Mouse (Mus musculus) MEL (cell line): ENCODE data around the gene 1700018F24Rik. TPM values are rescaled to one million over a fixed set of nuclear protein-coding genes. Genes with fewer than 3 reads are reported as not detected.

Source experiments
- DNase-seq: peaks from one replicate; pipeline ENCODE4 v3.0.0; 2011; ENCODE audit warnings: low read depth, low spot score
- H3K27ac ChIP-seq: 2 replicates; pipeline ENCODE4 v1.5.1; 2012; ENCODE audit warnings: low read depth, mild to moderate bottlenecking, control low read depth, low read length, moderate library complexity; ENCODE audit not compliant: control insufficient read depth
- H3K27me3 ChIP-seq, 2 experiments: fragments of 150-350 bp in 1 of 2; sonication (generic) in 1 of 2; 2 replicates each; pipeline ENCODE4 v1.6.1; 2012; ENCODE audit warnings: low read length in 2 of 2, mild to moderate bottlenecking in 2 of 2, improper control_type of control experiment in 1 of 2, moderate library complexity in 1 of 2; ENCODE audit not compliant: insufficient read depth in 2 of 2, control insufficient read depth in 1 of 2
- H3K36me3 ChIP-seq, 2 experiments: 2 replicates each; pipeline ENCODE4 v1.6.1; 2012 to 2014; ENCODE audit warnings: low read length in 2 of 2, improper control_type of control experiment in 1 of 2, inconsistent platforms in 1 of 2, mild to moderate bottlenecking in 1 of 2; ENCODE audit not compliant: insufficient read depth in 2 of 2, control insufficient read depth in 1 of 2
- H3K4me1 ChIP-seq, 2 experiments: fragments of 150-350 bp in 1 of 2; sonication (generic) in 1 of 2; 2 replicates each; pipeline ENCODE4 v1.6.1; 2012; ENCODE audit warnings: low read length in 2 of 2, improper control_type of control experiment in 1 of 2, mild to moderate bottlenecking in 1 of 2; ENCODE audit not compliant: insufficient read depth in 2 of 2, control insufficient read depth in 1 of 2
- H3K4me3 ChIP-seq, 2 experiments: fragments of 150-350 bp in 1 of 2; sonication (generic) in 1 of 2; 2 replicates each; pipeline ENCODE4 v1.5.1; 2012; ENCODE audit warnings: low read depth in 2 of 2, low read length in 2 of 2, mild to moderate bottlenecking in 2 of 2, moderate library complexity in 2 of 2, control low read depth in 1 of 2, improper control_type of control experiment in 1 of 2; ENCODE audit not compliant: control insufficient read depth in 1 of 2, insufficient read depth in 1 of 2
- H3K79me2 ChIP-seq: 2 replicates; pipeline ENCODE4 v1.6.1; 2012; ENCODE audit warnings: mild to moderate bottlenecking, low read length, moderate library complexity; ENCODE audit not compliant: control insufficient read depth, poor library complexity, insufficient read depth
- H3K9ac ChIP-seq: 2 replicates; pipeline ENCODE4 v1.6.1; 2012; ENCODE audit warnings: low read depth, mild to moderate bottlenecking, control low read depth, low read length, moderate library complexity; ENCODE audit not compliant: control insufficient read depth, poor library complexity, severe bottlenecking
- H3K9me3 ChIP-seq: fragments of 150-350 bp; sonication (generic); replicated peaks from 2 replicates; pipeline ENCODE4 v1.6.1; 2012; ENCODE audit warnings: mild to moderate bottlenecking, low read length, improper control_type of control experiment, moderate library complexity; ENCODE audit not compliant: insufficient read depth
- BHLHE40 ChIP-seq: IDR thresholded peaks from 2 replicates; pipeline ENCODE4 v1.6.1; 2012; ENCODE audit warnings: low read depth, mild to moderate bottlenecking, inconsistent platforms, low read length, improper control_type of control experiment, borderline replicate concordance
- CHD2 ChIP-seq: IDR thresholded peaks from 2 replicates; pipeline ENCODE4 v1.6.1; 2011; ENCODE audit warnings: low read length, improper control_type of control experiment
- CTCF ChIP-seq, 3 experiments: IDR thresholded peaks in 2 of 3; conservative IDR thresholded peaks in 1 of 3; 2 replicates each; pipeline ENCODE4 v1.5.1; 2011 to 2012; ENCODE audit warnings: low read length in 3 of 3, low read depth in 2 of 3, mild to moderate bottlenecking in 2 of 3, improper control_type of control experiment in 1 of 3, inconsistent platforms in 1 of 3, mixed read lengths in 1 of 3, moderate library complexity in 1 of 3; ENCODE audit not compliant: control insufficient read depth in 1 of 3, insufficient read depth in 1 of 3, poor library complexity in 1 of 3, severe bottlenecking in 1 of 3
- E2F4 ChIP-seq: IDR thresholded peaks from 2 replicates; pipeline ENCODE4 v1.6.1; 2011; ENCODE audit warnings: low read depth, low read length, improper control_type of control experiment, borderline replicate concordance
- EP300 ChIP-seq, 2 experiments: IDR thresholded peaks; 2 replicates each; pipeline ENCODE4 v1.6.1; 2011; ENCODE audit warnings: improper control_type of control experiment in 2 of 2, low read length in 2 of 2, low read depth in 1 of 2, mild to moderate bottlenecking in 1 of 2
- ETS1 ChIP-seq: IDR thresholded peaks from 2 replicates; pipeline ENCODE4 v1.6.1; 2012; ENCODE audit warnings: low read depth, mild to moderate bottlenecking, inconsistent platforms, low read length, improper control_type of control experiment, moderate library complexity
- GABPA ChIP-seq: IDR thresholded peaks from 2 replicates; pipeline ENCODE4 v1.6.1; 2012; ENCODE audit warnings: low read depth, mild to moderate bottlenecking, inconsistent platforms, low read length, improper control_type of control experiment, moderate library complexity
- JUND ChIP-seq: IDR thresholded peaks from 2 replicates; pipeline ENCODE4 v1.6.1; 2011; ENCODE audit warnings: low read depth, mild to moderate bottlenecking, improper control_type of control experiment, low read length
- MXI1 ChIP-seq: IDR thresholded peaks from 2 replicates; pipeline ENCODE4 v1.6.1; 2011; ENCODE audit warnings: mild to moderate bottlenecking, low read depth, low read length, improper control_type of control experiment
- MYC ChIP-seq: IDR thresholded peaks from 2 replicates; pipeline ENCODE4 v1.6.1; 2011; ENCODE audit warnings: low read depth, mild to moderate bottlenecking, low read length, improper control_type of control experiment, moderate library complexity
- POLR2AphosphoS2 ChIP-seq: IDR thresholded peaks from 2 replicates; pipeline ENCODE4 v1.6.1; 2011; ENCODE audit warnings: low read length, improper control_type of control experiment
- POLR2AphosphoS5 ChIP-seq: IDR thresholded peaks from 2 replicates; pipeline ENCODE4 v1.6.1; 2012; ENCODE audit warnings: low read depth, borderline replicate concordance, mild to moderate bottlenecking, inconsistent platforms, low read length, moderate library complexity, mixed read lengths
- TAL1 ChIP-seq: IDR thresholded peaks from 2 replicates; pipeline ENCODE4 v1.6.1; 2012; ENCODE audit warnings: mild to moderate bottlenecking, inconsistent platforms, low read length, moderate library complexity, mixed read lengths
- TBP ChIP-seq: IDR thresholded peaks from 2 replicates; pipeline ENCODE4 v1.8.0; 2011; ENCODE audit warnings: low read depth, low read length, improper control_type of control experiment
- TCF12 ChIP-seq: IDR thresholded peaks from 2 replicates; pipeline ENCODE4 v1.6.1; 2014; ENCODE audit warnings: low read depth, mild to moderate bottlenecking, inconsistent platforms, low read length, improper control_type of control experiment, moderate library complexity
- USF2 ChIP-seq, 2 experiments: IDR thresholded peaks; 2 replicates each; pipeline ENCODE4 v1.6.1; 2011 to 2012; ENCODE audit warnings: improper control_type of control experiment in 2 of 2, low read length in 2 of 2, borderline replicate concordance in 1 of 2, inconsistent platforms in 1 of 2, low read depth in 1 of 2, mild to moderate bottlenecking in 1 of 2; ENCODE audit not compliant: insufficient read depth in 1 of 2
- ZKSCAN1 ChIP-seq: IDR thresholded peaks from 2 replicates; pipeline ENCODE4 v1.6.1; 2012; ENCODE audit warnings: low read depth, mild to moderate bottlenecking, inconsistent platforms, low read length, improper control_type of control experiment, moderate library complexity
- ZNF384 ChIP-seq: IDR thresholded peaks from 2 replicates; pipeline ENCODE4 v1.6.1; 2012; ENCODE audit warnings: low read depth, mild to moderate bottlenecking, inconsistent platforms, low read length, improper control_type of control experiment
- polyA plus RNA-seq, 2 experiments: library from polyadenylated mRNA; stranded (reverse) in 1 of 2; unstranded in 1 of 2; fragments of >175 nt in 1 of 2; fragments of >200 nt in 1 of 2; gene quantifications; 2 replicates each; pipeline versions ENCODE4 v1.2.1 to v1.2.4; 2012; ENCODE audit warnings: low replicate concordance in 2 of 2, low read depth in 1 of 2; ENCODE audit not compliant: insufficient read length in 2 of 2, insufficient read depth in 1 of 2, missing spikeins in 1 of 2
- total RNA-seq: library from RNA; depleted of rRNA; stranded (reverse); fragments of 300-350 nt; gene quantifications from 2 replicates; pipeline ENCODE4 v1.2.3, GENCODE M21; 2012

The 1700018F24Rik gene
- total and polyA plus RNA-seq, 3 experiments = not detected

DNA sequence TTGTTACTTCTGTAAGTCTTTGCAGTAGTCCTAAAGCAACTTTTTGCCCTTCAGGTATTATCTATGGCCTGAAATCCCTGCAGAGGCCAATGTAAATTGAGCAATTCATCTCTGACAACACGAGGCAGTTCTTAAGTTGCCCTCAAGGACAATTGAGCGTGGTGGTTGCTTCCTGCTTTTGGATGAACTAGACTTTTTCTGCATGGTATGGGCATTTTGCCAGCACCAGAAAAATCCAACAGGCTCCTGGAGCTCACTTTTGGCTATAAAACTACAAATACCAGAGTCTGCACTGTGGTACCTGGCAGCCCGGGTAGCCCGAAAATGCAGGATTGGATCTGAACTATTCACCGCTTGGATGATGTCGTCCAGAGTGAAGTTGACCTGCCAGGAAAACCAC is 37.2 kb upstream of the 1700018F24Rik start:
- no peaks in the 10 kb centered on the region; a peak in 2 of 4 replicates for H3K36me3 ChIP-seq
- H3K9me3 ChIP-seq = no peaks in the 10 kb centered on the region
- TF ChIP-seq E2F4 (no peak), ZKSCAN1 (no peak), POLR2AphosphoS2 (no peak), MYC (no peak), BHLHE40 (no peak), TCF12 (no peak), CTCF (IDR thresholded peaks at IDR 0.05 in 2 of 3, conservative IDR thresholded peaks at IDR 0.05 in 1 of 3; ENCODE audit: control insufficient read depth in 1 of 3, insufficient read depth in 1 of 3, low read depth in 2 of 3, low read length in 3 of 3, poor library complexity in 1 of 3, severe bottlenecking in 1 of 3) (no peak), JUND (no peak), ETS1 (no peak), MXI1 (no peak), USF2 (IDR thresholded peaks at IDR 0.05; ENCODE audit: borderline replicate concordance in 1 of 2, insufficient read depth in 1 of 2, low read depth in 1 of 2, low read length in 2 of 2) (no peak), POLR2AphosphoS5 (no peak)
- H3K4me1 ChIP-seq = peaks cover 6 to 11% of the 10 kb centered on the region in 2 experiments; a peak in 3 of 4 replicates
- H3K79me2 ChIP-seq = no peaks in the 10 kb centered on the region
- H3K4me3 ChIP-seq = no peak overlapping the region
- H3K27ac ChIP-seq = no peak overlapping the region
- no peak overlapping the region for H3K9ac ChIP-seq
- DNase-seq = peak; percentile 40
- H3K27me3 ChIP-seq = no peaks in the 10 kb centered on the region

- H3K9me3 ChIP-seq = no peaks in the 10 kb centered on the region
- no peak overlapping the region for H3K4me3 ChIP-seq
- H3K27me3 ChIP-seq = no peaks in the 10 kb centered on the region
- no peak for DNase-seq
- no peaks in the 10 kb centered on the region for H3K79me2 ChIP-seq
- H3K27ac ChIP-seq = no peak overlapping the region
- no peaks in the 10 kb centered on the region; a peak in 2 of 4 replicates for H3K36me3 ChIP-seq
- no peak overlapping the region for H3K9ac ChIP-seq
- TF ChIP-seq TAL1 = no peak
- TF ChIP-seq CHD2 = no peak
- no peak for TF ChIP-seq USF2 (IDR thresholded peaks at IDR 0.05; ENCODE audit: borderline replicate concordance in 1 of 2, insufficient read depth in 1 of 2, low read depth in 1 of 2, low read length in 2 of 2)
- TF ChIP-seq POLR2AphosphoS2 = no peak
- no peak for TF ChIP-seq TBP
- no peak for TF ChIP-seq GABPA
- peak; percentile 94 for TF ChIP-seq ZNF384
- no peak for TF ChIP-seq EP300 (IDR thresholded peaks at IDR 0.05; ENCODE audit: low read depth in 1 of 2, low read length in 2 of 2)
- peaks cover 6 to 9% of the 10 kb centered on the region in 2 experiments; a peak in 3 of 4 replicates for H3K4me1 ChIP-seq
Measured at GRCm38 (mm10) chr5:145008878-145009659, 33.7 kb upstream of the 1700018F24Rik start.
